Mouse (Mus musculus) CH12.LX (cell line): ENCODE measurements around the gene Lifr. TPM values are rescaled to one million over a fixed set of nuclear protein-coding genes. Genes with fewer than 3 reads are reported as not detected.

ENCODE experiments used
- DNase-seq: peaks from one replicate; pipeline ENCODE4 v3.0.0-alpha.2; 2013; ENCODE audit errors: extremely low read depth
- H3K27ac ChIP-seq: 2 replicates; pipeline ENCODE4 v1.5.1; 2012; ENCODE audit warnings: low read depth, mild to moderate bottlenecking, control low read depth, moderate library complexity; ENCODE audit not compliant: insufficient read depth
- H3K27me3 ChIP-seq: replicated peaks from 2 replicates; pipeline ENCODE3; 2012; ENCODE audit warnings: inconsistent platforms
- H3K36me3 ChIP-seq, 2 experiments: replicated peaks in 1 of 2; 2 replicates each; pipeline versions ENCODE3 to v1.6.1; 2012; ENCODE audit warnings: inconsistent platforms in 1 of 2, low read length in 1 of 2, mild to moderate bottlenecking in 1 of 2, mixed read lengths in 1 of 2, moderate library complexity in 1 of 2; ENCODE audit not compliant: control insufficient read depth in 1 of 2, insufficient read depth in 1 of 2
- H3K4me1 ChIP-seq, 2 experiments: 2 replicates each; pipeline ENCODE4 v1.6.1; 2012; ENCODE audit warnings: inconsistent platforms in 1 of 2, moderate library complexity in 1 of 2; ENCODE audit not compliant: insufficient read depth in 2 of 2, control insufficient read depth in 1 of 2
- H3K4me2 ChIP-seq: 2 replicates; pipeline ENCODE4 v1.6.1; 2012; ENCODE audit warnings: low read depth, mild to moderate bottlenecking, control low read depth; ENCODE audit not compliant: poor library complexity, insufficient read depth, severe bottlenecking
- H3K4me3 ChIP-seq, 3 experiments: fragments of 150-350 bp in 1 of 3; sonication (generic) in 1 of 3; replicated peaks in 1 of 3; 2 replicates each; pipeline versions ENCODE3 to v1.5.1; 2011 to 2012; ENCODE audit warnings: low read depth in 2 of 3, low read length in 2 of 3, mild to moderate bottlenecking in 2 of 3, moderate library complexity in 2 of 3, control low read depth in 1 of 3, improper control_type of control experiment in 1 of 3, inconsistent platforms in 1 of 3, mixed read lengths in 1 of 3; ENCODE audit not compliant: poor library complexity in 1 of 3
- H3K79me2 ChIP-seq: replicated peaks from 2 replicates; pipeline ENCODE4 v1.6.1; 2012; ENCODE audit warnings: mild to moderate bottlenecking, moderate library complexity; ENCODE audit not compliant: control insufficient read depth, poor library complexity, insufficient read depth, severe bottlenecking; ENCODE audit errors: extremely low read depth
- H3K9ac ChIP-seq: 2 replicates; pipeline ENCODE4 v1.6.1; 2012; ENCODE audit warnings: low read depth, mild to moderate bottlenecking, control low read depth, moderate library complexity; ENCODE audit not compliant: insufficient read depth
- H3K9me3 ChIP-seq: replicated peaks from 2 replicates; pipeline ENCODE3; 2012; ENCODE audit warnings: low read length, inconsistent platforms, mixed read lengths
- CHD1 ChIP-seq: IDR thresholded peaks from 2 replicates; pipeline ENCODE4 v1.6.1; 2012; ENCODE audit warnings: low read depth, low read length, improper control_type of control experiment, inconsistent platforms
- CTCF ChIP-seq, 2 experiments: IDR thresholded peaks in 1 of 2; conservative IDR thresholded peaks in 1 of 2; 2 replicates each; pipeline ENCODE4 v1.5.1; 2011 to 2012; ENCODE audit warnings: low read depth in 2 of 2, low read length in 2 of 2, improper control_type of control experiment in 1 of 2, inconsistent platforms in 1 of 2, mild to moderate bottlenecking in 1 of 2, moderate library complexity in 1 of 2
- E2F4 ChIP-seq: IDR thresholded peaks from 2 replicates; pipeline ENCODE4 v1.6.1; 2011; ENCODE audit warnings: low read depth, low read length, improper control_type of control experiment; ENCODE audit not compliant: insufficient replicate concordance
- ELF1 ChIP-seq: IDR thresholded peaks from 2 replicates; pipeline ENCODE4 v1.6.1; 2014; ENCODE audit warnings: low read depth, mild to moderate bottlenecking, inconsistent platforms, low read length, improper control_type of control experiment
- HCFC1 ChIP-seq: IDR thresholded peaks from 2 replicates; pipeline ENCODE4 v1.6.1; 2012; ENCODE audit warnings: low read depth, mild to moderate bottlenecking, inconsistent platforms, low read length, improper control_type of control experiment
- IRF4 ChIP-seq: IDR thresholded peaks from 2 replicates; pipeline ENCODE4 v1.6.1; 2014; ENCODE audit warnings: low read depth, mild to moderate bottlenecking, inconsistent platforms, low read length, improper control_type of control experiment
- JUN ChIP-seq: IDR thresholded peaks from 2 replicates; pipeline ENCODE4 v1.6.1; 2011; ENCODE audit warnings: low read depth, mild to moderate bottlenecking, low read length, improper control_type of control experiment, moderate library complexity; ENCODE audit not compliant: insufficient read depth
- JUND ChIP-seq: conservative IDR thresholded peaks from 2 replicates; pipeline ENCODE4 v1.6.1; 2011; ENCODE audit warnings: low read depth, low read length, improper control_type of control experiment
- KAT2A ChIP-seq: IDR thresholded peaks from 2 replicates; pipeline ENCODE4 v1.6.1; 2012; ENCODE audit warnings: low read length, improper control_type of control experiment, inconsistent platforms; ENCODE audit not compliant: insufficient replicate concordance
- MAFK ChIP-seq: IDR thresholded peaks from 2 replicates; pipeline ENCODE4 v1.6.1; 2011; ENCODE audit warnings: low read length, improper control_type of control experiment; ENCODE audit not compliant: insufficient replicate concordance
- MAX ChIP-seq: IDR thresholded peaks from 2 replicates; pipeline ENCODE4 v1.6.1; 2011; ENCODE audit warnings: low read length, improper control_type of control experiment
- MAZ ChIP-seq: IDR thresholded peaks from 2 replicates; pipeline ENCODE4 v1.6.1; 2012; ENCODE audit warnings: low read depth, mild to moderate bottlenecking, inconsistent platforms, low read length, improper control_type of control experiment, moderate library complexity
- MEF2A ChIP-seq: IDR thresholded peaks from 2 replicates; pipeline ENCODE4 v1.6.1; 2014; ENCODE audit warnings: low read depth, mild to moderate bottlenecking, inconsistent platforms, low read length, improper control_type of control experiment, borderline replicate concordance
- MXI1 ChIP-seq: IDR thresholded peaks from 2 replicates; pipeline ENCODE4 v1.6.1; 2011; ENCODE audit warnings: mild to moderate bottlenecking, low read depth, low read length, improper control_type of control experiment
- NELFE ChIP-seq: IDR thresholded peaks from 2 replicates; pipeline ENCODE4 v1.6.1; 2011; ENCODE audit warnings: low read depth, low read length, improper control_type of control experiment
- POLR2AphosphoS2 ChIP-seq: IDR thresholded peaks from 2 replicates; pipeline ENCODE4 v1.6.1; 2011; ENCODE audit warnings: low read depth, low read length, improper control_type of control experiment
- ZNF384 ChIP-seq: IDR thresholded peaks from 2 replicates; pipeline ENCODE4 v1.6.1; 2012; ENCODE audit warnings: low read depth, low read length, improper control_type of control experiment, inconsistent platforms
- dilution Hi-C: fragments of 300-500 bp; cut with MboI; formaldehyde crosslinking; loops from 2 replicates; pipeline ENCODE4 v1.14.3; 2020; ENCODE audit warnings: low sequenced_read_pairs; ENCODE audit not compliant: extremely low pct_unique_long_range_greater_than_20kb, extremely low pct_ligation_motif_present
- in situ Hi-C: fragments of 300-500 bp; cut with MboI; formaldehyde crosslinking; loops from 3 replicates; pipeline ENCODE4 v1.14.3; 2019; ENCODE audit warnings: low sequenced_read_pairs, low pct_ligation_motif_present, low pct_unique_long_range_greater_than_20kb, mixed read lengths
- polyA plus RNA-seq: library from polyadenylated mRNA; unstranded; fragments of >175 nt; gene quantifications from 2 replicates; pipeline ENCODE4 v1.2.1, GENCODE M21; 2012; ENCODE audit warnings: low read depth; ENCODE audit not compliant: insufficient read length
- total RNA-seq, 2 experiments: library from RNA; depleted of rRNA; stranded (reverse); fragments of 300-350 nt in 1 of 2; fragments of >200 nt in 1 of 2; gene quantifications; 2 replicates each; pipeline ENCODE4 v1.2.3; 2012 to 2014

The Lifr gene
- total and polyA plus RNA-seq, 3 experiments: 0.03 TPM; not detected in 2

GRCm38 (mm10) chr15:7092321-7092720 is 1.9 kb downstream of the Lifr start:
- dilution Hi-C loops (no loop called here), in situ Hi-C loops (no loop called here)
- peaks cover 4% of the 10 kb centered on the region for H3K27me3 ChIP-seq
- H3K36me3 ChIP-seq: no peaks in the 10 kb centered on the region
- no peaks in the 10 kb centered on the region for H3K79me2 ChIP-seq
- H3K27ac ChIP-seq: no peak overlapping the region
- peaks cover 0 to 23% of the 10 kb centered on the region in 2 experiments; a peak in 2 of 4 replicates for H3K4me1 ChIP-seq
- no peak overlapping the region for H3K9ac ChIP-seq
- H3K9me3 ChIP-seq: no peaks in the 10 kb centered on the region
- H3K4me3 ChIP-seq: no peak overlapping the region
- peak; percentile 39 for DNase-seq
- TF ChIP-seq KAT2A: no peak
- no peak for TF ChIP-seq MEF2A
- no peak for TF ChIP-seq MXI1
- TF ChIP-seq MAX: no peak
- no peak for TF ChIP-seq MAZ
- no peak for TF ChIP-seq E2F4
- no peak for TF ChIP-seq HCFC1
- no peak for TF ChIP-seq MAFK
- no peak for TF ChIP-seq JUND
- TF ChIP-seq JUN: no peak
- TF ChIP-seq POLR2AphosphoS2: no peak
- TF ChIP-seq, all 38 proteins: peak for 0
- H3K4me2 ChIP-seq: no peak overlapping the region

DNA sequence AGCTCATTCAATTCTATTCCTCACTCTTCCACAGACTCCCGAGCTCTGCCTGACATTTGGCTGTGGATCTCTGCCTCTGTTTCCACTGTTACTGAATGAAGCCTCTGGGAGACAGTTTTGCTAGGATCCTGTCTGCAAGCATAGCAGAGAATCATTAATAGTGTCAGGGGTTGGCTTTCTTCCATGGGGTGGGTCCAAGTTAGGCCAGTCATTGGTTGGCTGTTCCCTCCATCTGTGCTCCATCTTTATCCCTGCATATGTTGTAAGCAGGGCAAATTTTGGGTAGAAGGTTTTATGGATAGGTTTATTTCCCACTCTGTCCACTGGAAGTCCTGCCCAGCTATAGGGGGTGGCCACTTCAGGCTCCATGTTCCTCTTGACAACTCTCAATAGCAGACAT is 9.0 kb downstream of the Lifr start:
- H3K4me1 ChIP-seq: no peaks in the 10 kb centered on the region
- H3K79me2 ChIP-seq: no peaks in the 10 kb centered on the region
- H3K9ac ChIP-seq: no peak overlapping the region
- peaks cover 4% of the 10 kb centered on the region for H3K27me3 ChIP-seq
- TF ChIP-seq JUN: no peak
- no peak for TF ChIP-seq ELF1
- no peak for TF ChIP-seq CTCF (conservative IDR thresholded peaks at IDR 0.05 in 1 of 2, IDR thresholded peaks at IDR 0.05 in 1 of 2; ENCODE audit: low read depth in 2 of 2, low read length in 2 of 2)
- no peak for TF ChIP-seq NELFE
- TF ChIP-seq CHD1: no peak
- no peak for TF ChIP-seq ZNF384
- TF ChIP-seq MEF2A: no peak
- no peak for TF ChIP-seq IRF4
- no peaks in the 10 kb centered on the region for H3K36me3 ChIP-seq
- in situ Hi-C loops (no loop called here), dilution Hi-C loops (no loop called here)
- H3K27ac ChIP-seq: no peak overlapping the region
- no peak overlapping the region for H3K4me3 ChIP-seq
- H3K4me2 ChIP-seq: no peak overlapping the region
- no peaks in the 10 kb centered on the region for H3K9me3 ChIP-seq
- no peak for DNase-seq
